Mouse (Mus musculus): ENCODE measurements around the gene Armc3.

Armc3 gene

GRCm38 (mm10) chr2:19198452-19199365 lies at the start of gene Armc3:
Gene Armc3, plus strand, starts transcription at chr2:19199302.
- no peak for DNase-seq (ENCODE audit: low read depth in 1 of 2, low spot score in 2 of 2)

GRCm38 (mm10) chr2:19152687-19153086 lies 46.4 kb upstream of the Armc3 start:
- DNase-seq (ENCODE audit: low read depth in 1 of 2, low spot score in 2 of 2) = no peak

GRCm38 (mm10) chr2:19156176-19156575 lies 42.9 kb upstream of the Armc3 start:
- no peak for DNase-seq (ENCODE audit: low read depth in 1 of 2, low spot score in 2 of 2)

GRCm38 (mm10) chr2:19159539-19159938 lies 39.6 kb upstream of the Armc3 start:
- DNase-seq (ENCODE audit: low read depth in 1 of 2, low spot score in 2 of 2) = no peak

GRCm38 (mm10) chr2:19160368-19161114 lies 38.6 kb upstream of the Armc3 start:
- DNase-seq (ENCODE audit: low read depth in 1 of 2, low spot score in 2 of 2) = no peak

- DNase-seq (ENCODE audit: low read depth in 1 of 2, low spot score in 2 of 2) = no peak
Measured at GRCm38 (mm10) chr2:19164234-19164633, 34.9 kb upstream of the Armc3 start.

- DNase-seq (ENCODE audit: low read depth in 1 of 2, low spot score in 2 of 2) = no peak
Measured at GRCm38 (mm10) chr2:19176827-19177236, 22.3 kb upstream of the Armc3 start.

- DNase-seq (ENCODE audit: low read depth in 1 of 2, low spot score in 2 of 2) = no peak
Measured at GRCm38 (mm10) chr2:19199366-19199853, 308 bp downstream of the Armc3 start.

GRCm38 (mm10) chr2:19200112-19200511 lies 1.0 kb downstream of the Armc3 start:
- DNase-seq (ENCODE audit: low read depth in 1 of 2, low spot score in 2 of 2) = no peak

GRCm38 (mm10) chr2:19201682-19202081 lies 2.6 kb downstream of the Armc3 start:
- DNase-seq (ENCODE audit: low read depth in 1 of 2, low spot score in 2 of 2) = no peak

- DNase-seq (ENCODE audit: low read depth in 1 of 2, low spot score in 2 of 2) = no peak
Measured at GRCm38 (mm10) chr2:19234305-19234704, 35.2 kb downstream of the Armc3 start.

GRCm38 (mm10) chr2:19235193-19235592 lies 36.1 kb downstream of the Armc3 start:
- DNase-seq (ENCODE audit: low read depth in 1 of 2, low spot score in 2 of 2) = no peak

- DNase-seq (ENCODE audit: low read depth in 1 of 2, low spot score in 2 of 2) = no peak
Measured at GRCm38 (mm10) chr2:19235614-19236013, 36.5 kb downstream of the Armc3 start.

GRCm38 (mm10) chr2:19238771-19239170 lies 39.7 kb downstream of the Armc3 start:
- no peak for DNase-seq (ENCODE audit: low read depth in 1 of 2, low spot score in 2 of 2)

- no peak for DNase-seq (ENCODE audit: low read depth in 1 of 2, low spot score in 2 of 2)
Measured at GRCm38 (mm10) chr2:19249611-19250010, 50.5 kb downstream of the Armc3 start.

GRCm38 (mm10) chr2:19255037-19255436 lies 55.9 kb downstream of the Armc3 start:
- no peak for DNase-seq (ENCODE audit: low read depth in 1 of 2, low spot score in 2 of 2)

- DNase-seq (ENCODE audit: low read depth in 1 of 2, low spot score in 2 of 2) = no peak
Measured at GRCm38 (mm10) chr2:19257255-19257654, 58.2 kb downstream of the Armc3 start.

GRCm38 (mm10) chr2:19260399-19260798 lies 61.3 kb downstream of the Armc3 start:
- DNase-seq (ENCODE audit: low read depth in 1 of 2, low spot score in 2 of 2) = no peak

- no peak for DNase-seq (ENCODE audit: low read depth in 1 of 2, low spot score in 2 of 2)
Measured at GRCm38 (mm10) chr2:19263375-19263774, 64.3 kb downstream of the Armc3 start.

- DNase-seq (ENCODE audit: low read depth in 1 of 2, low spot score in 2 of 2) = no peak
Measured at GRCm38 (mm10) chr2:19265834-19266233, 66.7 kb downstream of the Armc3 start.

- DNase-seq (ENCODE audit: low read depth in 1 of 2, low spot score in 2 of 2) = no peak
Measured at GRCm38 (mm10) chr2:19267396-19267795, 68.3 kb downstream of the Armc3 start.

- DNase-seq (ENCODE audit: low read depth in 1 of 2, low spot score in 2 of 2) = no peak
Measured at GRCm38 (mm10) chr2:19269955-19270354, 70.9 kb downstream of the Armc3 start.

Data from monocyte, adult 2 months (primary cell).